Mouse (Mus musculus): ENCODE measurements around the gene Tecr.

- no peak for TF ChIP-seq POLR2A (IDR thresholded peaks at IDR 0.05; ENCODE audit: insufficient read depth, low read depth, low read length)
- no peak for TF ChIP-seq CTCF (IDR thresholded peaks at IDR 0.05)
These were observed 47.0 kb upstream of the Tecr start for GRCm38 (mm10) chr8:83654725-83655124.

Data from heart, adult 2 months (tissue).